Mouse (Mus musculus) liver, embryonic 11.5 days (tissue): Measurements from ENCODE around the gene Gpr180. TPM values are rescaled to one million over a fixed set of nuclear protein-coding genes. Genes with fewer than 3 reads are reported as not detected.

ENCODE experiments used
- ATAC-seq: fragments of 200-750 bp; cut with Nextera tagmentation; replicated peaks from 2 replicates; pipeline ENCODE4 v1.8.0; 2017; ENCODE audit warnings: moderate number of reproducible peaks, mild to moderate bottlenecking, moderate TSS enrichment, moderate library complexity; ENCODE audit not compliant: low FRiP score
- DNase-seq: peaks from one replicate; pipeline ENCODE4 v3.0.0-alpha.2; 2017; ENCODE audit warnings: low spot score
- H3K27ac ChIP-seq: fragments of 300-500 bp; sonication (generic); 2 replicates; pipeline ENCODE4 v1.5.1; 2014; ENCODE audit warnings: mild to moderate bottlenecking, low read depth, low read length, control low read depth
- H3K27me3 ChIP-seq: fragments of 300-500 bp; sonication (generic); replicated peaks from 2 replicates; pipeline ENCODE4 v1.6.1; 2014; ENCODE audit warnings: low read length, mixed read lengths; ENCODE audit not compliant: control insufficient read depth, insufficient read depth
- H3K36me3 ChIP-seq: fragments of 300-500 bp; sonication (generic); 2 replicates; pipeline ENCODE4 v1.6.1; 2014; ENCODE audit warnings: mild to moderate bottlenecking, low read length, moderate library complexity, mixed read lengths; ENCODE audit not compliant: control insufficient read depth, insufficient read depth
- H3K4me1 ChIP-seq: fragments of 300-500 bp; sonication (generic); replicated peaks from 2 replicates; pipeline ENCODE4 v1.6.1; 2014; ENCODE audit warnings: low read length, mixed read lengths; ENCODE audit not compliant: control insufficient read depth, insufficient read depth
- H3K4me2 ChIP-seq: fragments of 300-500 bp; sonication (generic); 2 replicates; pipeline ENCODE4 v1.6.1; 2014; ENCODE audit warnings: mild to moderate bottlenecking, control low read depth, moderate library complexity
- H3K4me3 ChIP-seq: fragments of 300-500 bp; sonication (generic); 2 replicates; pipeline ENCODE4 v1.5.1; 2014; ENCODE audit warnings: low read depth, low read length, control low read depth
- H3K9ac ChIP-seq: fragments of 300-500 bp; sonication (generic); 2 replicates; pipeline ENCODE4 v1.6.1; 2014; ENCODE audit warnings: low read depth, low read length, control low read depth
- H3K9me3 ChIP-seq: fragments of 300-500 bp; sonication (generic); 2 replicates; pipeline ENCODE4 v1.6.1; 2016; ENCODE audit warnings: low read length, inconsistent platforms, mixed read lengths; ENCODE audit not compliant: control insufficient read depth
- WGBS: fragments of 180-500 bp; shearing (Covaris S2); extraction: QIAGEN DNeasy Blood & Tissue Kit; methylation state at CpG from one replicate; pipeline ENCODE4 v1.1.7; 2014; 5-methylcytosine and 5-hydroxymethylcytosine counted together
- polyA plus RNA-seq: library from polyadenylated mRNA; unstranded; fragments of >200 nt; fragmentation: Nextera tagmentation; extraction: Ambion mirVana; gene quantifications from 2 replicates; pipeline ENCODE4 v1.2.1, GENCODE M21; 2014

The Gpr180 gene
- polyA plus RNA-seq, 1 experiment from 2014 or later: 26.6 TPM

DNA sequence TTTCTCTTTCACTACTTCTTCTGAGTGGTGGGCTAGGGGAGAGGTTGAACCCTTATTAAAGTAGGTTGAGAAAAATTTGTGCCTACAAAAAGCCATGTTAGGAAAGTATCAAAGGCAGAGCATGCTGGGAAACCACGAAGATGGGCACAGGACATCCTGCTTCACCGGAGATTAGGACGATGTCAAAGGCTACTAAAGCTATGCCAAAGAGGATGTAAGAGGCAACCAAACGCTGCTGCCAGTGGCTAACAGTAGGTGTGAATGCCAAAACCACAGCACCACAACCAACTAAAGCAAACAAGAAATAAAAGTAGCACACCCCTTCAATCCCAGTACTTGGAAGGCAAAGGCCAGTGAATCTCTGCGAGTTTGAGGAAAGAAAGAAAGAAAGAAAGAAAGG, 12.8 kb upstream of the Gpr180 start:
- H3K27me3 ChIP-seq: no peaks in the 10 kb centered on the region
- no peak overlapping the region for H3K9ac ChIP-seq
- no peaks in the 10 kb centered on the region; the same call in 1 of the 2 replicates for H3K4me1 ChIP-seq
- no peaks in the 10 kb centered on the region for H3K9me3 ChIP-seq
- H3K4me2 ChIP-seq: no peak overlapping the region
- no peak overlapping the region for H3K4me3 ChIP-seq
- WGBS: 65% methylated on average over 5 of the region's 5 CpGs
- ATAC-seq: no peak
- no peak overlapping the region for H3K27ac ChIP-seq
- peaks cover 29% of the 10 kb centered on the region for H3K36me3 ChIP-seq
- no peak for DNase-seq

DNA sequence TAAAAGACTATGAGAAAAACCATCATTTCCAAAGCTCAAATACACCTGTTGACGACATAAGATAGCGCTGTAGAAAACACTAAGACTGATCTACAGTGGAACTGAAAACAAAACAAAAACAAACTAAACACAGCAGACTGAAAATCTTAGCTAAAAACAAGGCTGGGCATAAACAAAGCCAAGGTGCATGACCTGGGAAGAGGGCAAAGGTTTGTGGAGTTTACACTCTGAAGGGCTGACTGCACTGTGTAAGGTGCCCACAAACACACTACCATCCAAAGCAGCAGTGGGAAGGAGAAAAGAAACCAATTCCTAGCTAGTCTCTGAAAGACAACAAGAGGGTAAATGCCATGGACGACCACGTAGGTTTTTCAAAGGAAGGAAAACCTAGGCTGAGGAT, 12.2 kb upstream of the Gpr180 start:
- ATAC-seq (no peak), DNase-seq (no peak)
- 87% methylated on average over 4 of the region's 4 CpGs for WGBS
- peaks cover 27% of the 10 kb centered on the region for H3K36me3 ChIP-seq
- H3K4me2 ChIP-seq: no peak overlapping the region
- no peak overlapping the region for H3K27ac ChIP-seq
- no peaks in the 10 kb centered on the region for H3K9me3 ChIP-seq
- no peak overlapping the region for H3K9ac ChIP-seq
- no peaks in the 10 kb centered on the region for H3K27me3 ChIP-seq
- H3K4me3 ChIP-seq: no peak overlapping the region
- H3K4me1 ChIP-seq: no peaks in the 10 kb centered on the region; the same call in 1 of the 2 replicates

DNA sequence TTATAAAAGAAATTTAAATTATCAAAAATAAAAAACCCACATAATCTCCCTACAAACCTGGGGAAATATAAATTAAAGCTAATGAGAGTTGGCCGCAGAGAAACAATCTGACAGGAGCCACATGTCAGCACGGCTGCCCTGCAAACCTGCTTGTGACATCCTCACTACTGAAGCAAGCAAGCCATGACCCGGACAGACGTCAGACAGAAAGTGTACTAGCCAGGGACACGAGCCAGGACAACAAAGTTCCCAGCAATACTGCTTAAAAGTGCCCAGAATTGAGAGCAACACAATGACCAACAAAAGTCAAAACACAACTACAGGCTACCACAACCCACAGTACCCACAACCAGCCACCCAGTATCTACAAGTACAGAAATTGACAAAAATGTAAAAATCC, 10.7 kb upstream of the Gpr180 start:
- ATAC-seq: no peak
- no peaks in the 10 kb centered on the region for H3K9me3 ChIP-seq
- no peak for DNase-seq
- H3K4me1 ChIP-seq: peaks cover 2% of the 10 kb centered on the region; the same call in 1 of the 2 replicates
- H3K36me3 ChIP-seq: peaks cover 21% of the 10 kb centered on the region
- no peak overlapping the region for H3K27ac ChIP-seq
- no peak overlapping the region for H3K4me2 ChIP-seq
- H3K4me3 ChIP-seq: no peak overlapping the region
- no peaks in the 10 kb centered on the region for H3K27me3 ChIP-seq
- H3K9ac ChIP-seq: no peak overlapping the region
- 92% methylated on average over 5 of the region's 5 CpGs for WGBS

DNA sequence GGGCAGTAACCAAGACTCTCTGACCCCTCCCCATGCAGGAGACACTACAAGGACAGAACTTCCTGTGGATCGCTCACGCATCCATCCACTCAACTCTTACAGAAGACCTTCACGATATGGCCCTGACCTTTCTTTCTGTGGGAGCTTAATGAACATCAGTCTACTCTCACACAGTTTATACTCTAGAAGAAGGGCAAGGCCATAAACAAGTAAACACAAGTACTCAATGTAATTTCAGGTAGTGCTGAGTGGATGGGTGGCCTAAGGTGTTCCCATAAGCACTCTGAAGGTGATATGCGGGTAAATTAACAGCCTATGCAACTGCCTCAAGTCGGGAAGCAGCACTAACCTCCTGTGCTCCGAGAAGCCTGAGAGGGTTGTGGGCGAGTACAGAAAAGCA, 5.5 kb upstream of the Gpr180 start:
- no peak for DNase-seq
- Histone ChIP-seq H3K4me3 (peak overlapping the region; percentile 76), H3K27me3 (no peaks in the 10 kb centered on the region), H3K9me3 (no peaks in the 10 kb centered on the region), H3K9ac (peak overlapping the region; percentile 76), H3K4me1 (peaks cover 11% of the 10 kb centered on the region; the same call in 1 of the 2 replicates), H3K36me3 (peaks cover 7% of the 10 kb centered on the region), H3K4me2 (peak overlapping the region; percentile 72), H3K27ac (no peak overlapping the region)
- WGBS: 74% methylated on average over 7 of the region's 7 CpGs
- ATAC-seq: no peak

DNA sequence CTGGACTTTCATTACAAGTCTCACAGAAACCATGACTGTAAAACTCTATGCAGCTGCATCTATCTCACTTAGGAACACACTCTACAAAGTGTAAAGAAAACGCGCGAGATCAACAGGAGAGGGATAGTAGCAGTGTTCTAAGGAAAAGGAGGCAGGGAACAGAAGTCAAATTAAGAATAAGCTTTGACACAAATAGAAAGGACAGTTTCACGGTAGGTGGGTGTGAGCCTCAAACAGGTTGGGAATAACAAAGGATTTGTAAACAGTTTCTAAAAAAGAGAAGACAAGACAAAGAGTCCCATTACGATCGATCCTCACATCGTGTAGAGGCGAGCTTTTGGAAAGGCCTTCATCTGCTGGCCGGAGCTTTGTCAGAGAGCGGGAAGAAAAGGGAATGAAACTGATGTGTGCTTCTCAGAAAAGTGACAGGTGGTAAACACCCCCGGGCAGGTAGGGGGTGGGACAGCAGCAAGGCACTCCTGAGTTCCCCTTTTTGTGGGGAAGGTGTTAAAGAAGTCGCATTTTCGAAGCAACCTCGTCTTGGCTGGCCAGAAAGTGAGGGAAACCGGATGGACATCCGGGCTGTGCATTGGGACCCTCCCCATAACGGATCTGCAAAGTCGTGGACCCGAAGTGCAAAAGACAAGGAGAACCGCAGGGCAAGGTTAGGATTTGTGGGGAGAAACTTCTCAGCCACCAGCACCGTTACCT, 4.9 kb upstream of the Gpr180 start:
- 11% methylated on average over 21 of the region's 21 CpGs for WGBS
- no peak for ATAC-seq
- no peak overlapping the region for H3K27ac ChIP-seq

DNA sequence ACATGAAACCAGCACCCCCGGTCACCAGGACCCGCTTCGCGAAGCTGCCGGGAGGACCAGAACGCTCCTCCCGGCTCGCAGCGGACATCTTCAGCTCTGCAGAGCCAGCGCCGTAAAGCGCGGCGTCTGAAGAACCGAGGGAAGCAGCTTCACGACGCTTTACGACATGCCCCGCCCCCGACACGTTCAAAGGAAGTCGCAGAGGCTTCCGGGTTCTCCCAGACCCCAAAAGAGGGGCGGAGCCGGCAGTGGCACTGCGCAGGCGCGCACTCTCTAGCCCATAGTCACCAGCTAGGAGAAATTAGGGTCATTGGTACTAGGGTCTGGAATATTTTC, 4.3 kb upstream of the Gpr180 start, which contains the start of gene Tgds:
TSS of gene Tgds (minus strand) at position 114 of the 336 bp plus-strand sequence.
- Histone ChIP-seq H3K4me3 (peak within 1 kb of the TSS; percentile 76), H3K36me3 (peaks cover 4% of the 10 kb centered on the region; the same call in 1 of the 2 replicates), H3K9me3 (no peaks in the 10 kb centered on the region), H3K27me3 (no peaks in the 10 kb centered on the region), H3K4me2 (peak within 1 kb of the TSS; percentile 72), H3K9ac (peak within 1 kb of the TSS; percentile 76), H3K4me1 (peaks cover 12% of the 10 kb centered on the region; the same call in 1 of the 2 replicates), H3K27ac (no peak within 1 kb of the TSS)
- DNase-seq (peak; percentile 94), ATAC-seq (peak; percentile 74)
- WGBS: 0% methylated on average over 28 of the region's 28 CpGs

More for the DNA sequence above, 4.9 kb upstream of the Gpr180 start:
- Histone ChIP-seq H3K9me3 (no peaks in the 10 kb centered on the region), H3K27me3 (no peaks in the 10 kb centered on the region), H3K4me3 (peak overlapping the region; percentile 76), H3K4me1 (peaks cover 12% of the 10 kb centered on the region; the same call in 1 of the 2 replicates), H3K36me3 (peaks cover 6% of the 10 kb centered on the region), H3K4me2 (peak overlapping the region; percentile 72), H3K9ac (peak overlapping the region; percentile 76)
- no peak for DNase-seq

DNA sequence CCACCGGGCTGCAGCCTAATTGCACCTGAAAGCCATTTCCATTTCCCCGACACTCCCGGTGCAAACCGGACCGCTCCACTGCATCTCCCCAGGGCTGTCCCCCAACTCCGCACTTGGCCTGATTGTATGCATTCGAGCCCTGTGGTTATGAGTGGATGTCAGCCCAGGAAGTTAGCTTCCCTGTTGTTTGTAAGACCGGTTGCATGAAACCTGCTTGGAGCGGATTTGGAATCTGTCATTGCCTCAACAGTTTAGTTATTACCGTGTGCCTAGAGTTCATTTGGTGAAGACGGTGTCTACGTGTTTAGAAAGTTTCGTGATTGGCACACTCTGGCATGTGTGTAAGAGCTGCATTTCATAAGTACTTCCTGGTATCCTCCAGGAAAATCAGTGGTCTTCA, 529 bp downstream of the Gpr180 start:
- Histone ChIP-seq H3K27ac (no peak overlapping the region), H3K36me3 (peaks cover 14% of the 10 kb centered on the region; the same call in 1 of the 2 replicates), H3K4me2 (peak overlapping the region; percentile 84), H3K4me1 (peaks cover 4% of the 10 kb centered on the region; the same call in 1 of the 2 replicates), H3K9ac (peak overlapping the region; percentile 77), H3K27me3 (no peaks in the 10 kb centered on the region), H3K9me3 (no peaks in the 10 kb centered on the region), H3K4me3 (peak overlapping the region; percentile 82)
- DNase-seq: no peak
- WGBS: 2% methylated on average over 13 of the region's 13 CpGs
- peak; percentile 27 for ATAC-seq

DNA sequence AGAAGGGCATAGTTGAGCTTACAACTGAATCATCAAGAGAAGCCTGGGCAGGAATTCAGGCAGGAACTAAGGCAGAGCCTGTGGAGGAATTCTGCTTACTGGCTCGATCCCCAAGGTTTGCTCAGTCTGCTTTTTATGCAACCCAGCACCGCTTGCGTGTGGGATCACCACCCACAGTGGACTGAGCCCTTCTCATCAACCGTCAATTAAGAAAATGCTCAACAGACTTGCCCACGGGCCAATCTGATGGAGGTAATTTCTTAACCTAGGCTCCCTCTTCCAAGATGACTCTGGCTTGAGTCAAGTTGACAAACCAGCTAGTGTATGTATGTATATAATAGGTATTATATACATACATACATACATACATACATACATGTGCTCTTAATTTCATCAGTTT, 5.3 kb downstream of the Gpr180 start:
- H3K9me3 ChIP-seq: no peaks in the 10 kb centered on the region
- H3K27ac ChIP-seq: no peak overlapping the region
- peaks cover 14% of the 10 kb centered on the region; the same call in 1 of the 2 replicates for H3K36me3 ChIP-seq
- H3K4me2 ChIP-seq: no peak overlapping the region
- no peaks in the 10 kb centered on the region; the same call in 1 of the 2 replicates for H3K4me1 ChIP-seq
- no peak overlapping the region for H3K9ac ChIP-seq
- 93% methylated on average over 5 of the region's 5 CpGs for WGBS
- DNase-seq: no peak
- no peak for ATAC-seq
- H3K4me3 ChIP-seq: no peak overlapping the region
- H3K27me3 ChIP-seq: no peaks in the 10 kb centered on the region

DNA sequence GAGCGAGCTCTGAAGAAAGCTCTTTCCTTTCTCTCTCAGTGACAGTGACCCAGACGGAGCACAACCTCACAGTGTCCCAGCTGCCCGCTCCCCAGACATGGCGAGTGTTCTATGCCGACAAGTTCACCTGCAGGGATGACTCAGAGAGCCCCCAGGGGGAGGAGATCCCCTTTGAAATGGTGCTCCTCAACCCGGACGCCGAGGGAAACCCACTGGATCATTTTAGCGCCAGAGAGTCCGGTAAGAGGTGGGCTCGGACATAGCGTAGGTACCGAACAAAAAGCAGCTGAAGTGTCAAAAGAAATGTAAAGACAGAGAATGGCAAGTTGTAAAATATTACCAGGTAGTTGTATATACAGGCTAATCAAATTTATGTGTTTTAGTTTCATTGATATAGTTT, 11.1 kb downstream of the Gpr180 start:
- Histone ChIP-seq H3K27ac (no peak overlapping the region), H3K4me3 (no peak overlapping the region), H3K27me3 (no peaks in the 10 kb centered on the region), H3K36me3 (peaks cover 6% of the 10 kb centered on the region; the same call in 1 of the 2 replicates), H3K4me2 (no peak overlapping the region), H3K9me3 (no peaks in the 10 kb centered on the region), H3K4me1 (no peaks in the 10 kb centered on the region), H3K9ac (no peak overlapping the region)
- 93% methylated on average over 13 of the region's 13 CpGs for WGBS
- ATAC-seq (no peak), DNase-seq (no peak)
